Mouse (Mus musculus) spleen, adult 2 months (tissue): ENCODE data around the gene Insc. TPM values are rescaled to one million over a fixed set of nuclear protein-coding genes. Genes with fewer than 3 reads are reported as not detected.

Experiments used
- DNase-seq, 2 experiments: peaks; one replicate each; pipeline versions ENCODE4 v3.0.0 to v3.0.0-alpha.2; 2012 to 2021; ENCODE audit warnings: low spot score in 2 of 2, low read depth in 1 of 2
- H3K27ac ChIP-seq: fragments of 200-500 bp; 2 replicates; pipeline ENCODE4 v1.5.1; 2012; ENCODE audit warnings: low read length, inconsistent platforms; ENCODE audit not compliant: insufficient read depth
- H3K27me3 ChIP-seq: fragments of 200-500 bp; 2 replicates; pipeline ENCODE4 v1.6.1; 2012; ENCODE audit warnings: mild to moderate bottlenecking, moderate library complexity, low read length, inconsistent platforms; ENCODE audit not compliant: control insufficient read depth, insufficient read depth
- H3K36me3 ChIP-seq: fragments of 200-500 bp; 2 replicates; pipeline ENCODE4 v1.6.1; 2012; ENCODE audit warnings: mild to moderate bottlenecking, low read length, inconsistent platforms; ENCODE audit not compliant: control insufficient read depth, insufficient read depth
- H3K4me1 ChIP-seq: fragments of 200-500 bp; 2 replicates; pipeline ENCODE4 v1.6.1; 2011; ENCODE audit warnings: inconsistent platforms; ENCODE audit not compliant: control insufficient read depth, insufficient read depth, insufficient read length
- H3K4me3 ChIP-seq: fragments of 200-500 bp; 2 replicates; pipeline ENCODE4 v1.5.1; 2011; ENCODE audit warnings: mild to moderate bottlenecking, inconsistent platforms; ENCODE audit not compliant: insufficient read depth, insufficient read length; ENCODE audit errors: extremely low read depth
- CTCF ChIP-seq: fragments of 200-500 bp; IDR thresholded peaks from 2 replicates; pipeline ENCODE4 v1.5.1; 2011; ENCODE audit warnings: mild to moderate bottlenecking, inconsistent platforms; ENCODE audit not compliant: insufficient read depth, insufficient read length, insufficient replicate concordance; ENCODE audit errors: extremely low read depth
- POLR2A ChIP-seq: fragments of 200-500 bp; IDR thresholded peaks from 2 replicates; pipeline ENCODE4 v1.6.1; 2011; ENCODE audit warnings: low read depth, low read length, inconsistent platforms
- WGBS: fragments of 180-500 bp; shearing (Covaris S2); methylation state at CpG from one replicate; pipeline ENCODE4 v1.1.7; 2018; 5-methylcytosine and 5-hydroxymethylcytosine counted together
- polyA plus RNA-seq: library from polyadenylated mRNA; depleted of rRNA; stranded (reverse); fragments of >200 nt; gene quantifications from 2 replicates; pipeline ENCODE4 v1.2.3, GENCODE M21; 2012; rRNA removed

Insc gene
- polyA plus RNA-seq, 1 experiment, result 0.18 TPM

DNA sequence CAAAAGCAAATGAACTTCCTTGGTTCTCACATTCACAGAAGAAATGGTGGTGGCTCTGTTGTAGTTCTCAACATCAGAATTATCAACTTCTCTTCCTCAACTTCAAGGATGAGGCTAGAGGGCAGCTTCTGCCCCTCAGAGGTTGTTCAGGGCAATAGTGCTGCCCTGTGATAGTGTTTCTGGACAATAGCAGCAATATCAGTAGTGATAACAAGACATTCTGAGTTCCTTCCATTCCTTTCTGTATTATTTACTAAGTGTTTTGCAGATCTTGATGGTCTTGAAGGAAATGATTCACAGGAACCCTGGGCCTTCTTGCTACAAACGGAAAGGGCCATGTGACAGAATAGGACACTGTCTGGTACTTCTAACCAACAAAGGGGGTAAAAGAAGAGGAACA lies 150.4 kb downstream of the Insc start:
- TF ChIP-seq POLR2A, result no peak
- TF ChIP-seq CTCF, result no peak
- no peaks in the 10 kb centered on the region for H3K36me3 ChIP-seq
- H3K27me3 ChIP-seq, result no peaks in the 10 kb centered on the region
- no peak for DNase-seq
- 58% methylated on average over 1 of the region's 1 CpGs for WGBS
- no peak overlapping the region for H3K4me3 ChIP-seq
- no peaks in the 10 kb centered on the region for H3K4me1 ChIP-seq
- no peak overlapping the region for H3K27ac ChIP-seq

DNA sequence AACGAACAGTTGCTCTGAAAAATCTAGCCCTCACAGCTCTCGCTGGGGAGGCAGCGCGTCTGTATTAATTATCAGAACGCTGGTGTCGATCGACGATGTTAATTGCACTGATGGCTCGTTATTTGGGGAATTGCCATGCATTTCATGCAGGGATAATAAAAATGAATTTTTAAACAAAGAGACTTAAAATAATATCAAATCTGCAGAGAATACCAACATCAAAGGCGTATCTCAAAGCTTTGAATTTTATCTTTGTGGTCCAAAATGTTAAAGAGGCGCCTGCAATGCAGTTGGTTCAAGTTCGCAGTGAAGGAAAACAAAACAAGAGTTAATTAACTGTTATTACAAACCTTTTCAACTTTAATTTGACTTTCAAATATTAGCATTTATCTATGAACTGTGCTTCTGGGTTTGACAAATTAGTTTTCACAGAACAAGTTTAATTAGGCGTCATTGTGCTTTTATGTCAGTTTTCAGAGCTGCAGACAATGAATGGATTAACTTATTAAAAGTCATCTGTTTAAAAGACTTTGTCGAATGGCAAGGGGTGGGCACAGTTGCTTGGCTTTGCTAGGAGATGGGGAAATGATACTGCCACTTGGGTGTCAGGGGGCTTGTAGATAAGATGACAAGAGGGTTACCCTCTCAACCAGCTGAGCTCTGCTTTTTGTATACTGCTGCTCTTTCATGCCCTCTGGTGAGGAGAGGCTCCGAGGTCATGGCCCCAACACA lies 153.6 kb downstream of the Insc start:
- H3K27ac ChIP-seq, result no peak overlapping the region
- H3K36me3 ChIP-seq, result no peaks in the 10 kb centered on the region
- TF ChIP-seq POLR2A (no peak), CTCF (no peak)
- DNase-seq, result no peak
- H3K4me3 ChIP-seq, result no peak overlapping the region
- no peaks in the 10 kb centered on the region for H3K4me1 ChIP-seq
- 93% methylated on average over 15 of the region's 15 CpGs for WGBS
- no peaks in the 10 kb centered on the region for H3K27me3 ChIP-seq

Other genes with a start within 250 kb of the Insc start
- 1.4 and 1.5 TPM in 2 replicates for gene Cyp2r1, start 180.7 kb upstream of the Insc start, polyA plus RNA-seq
- gene Calca, start 107.3 kb upstream of the Insc start, polyA plus RNA-seq, result 0.11 TPM in 1 of 2 replicates, not detected in the other
- 0.12 TPM in 1 of 2 replicates, not detected in the other for gene Calcb, start 25.1 kb upstream of the Insc start, polyA plus RNA-seq